Mouse (Mus musculus) heart, embryonic 11.5 days (tissue): ENCODE measurements around the gene Unc45b. TPM values are rescaled to one million over a fixed set of nuclear protein-coding genes. Genes with fewer than 3 reads are reported as not detected.

Source experiments
- ATAC-seq: fragments of 200-750 bp; cut with Nextera tagmentation; replicated peaks from 2 replicates; pipeline ENCODE4 v1.8.0; 2017; ENCODE audit warnings: moderate library complexity; ENCODE audit not compliant: insufficient number of reproducible peaks, low FRiP score, low TSS enrichment
- H3K27ac ChIP-seq: fragments of 300-500 bp; sonication (generic); 2 replicates; pipeline ENCODE4 v1.5.1; 2014; ENCODE audit warnings: mild to moderate bottlenecking, low read depth, low read length
- H3K27me3 ChIP-seq: fragments of 300-500 bp; sonication (generic); 2 replicates; pipeline ENCODE4 v1.6.1; 2014; ENCODE audit warnings: mild to moderate bottlenecking, low read length, mixed read lengths; ENCODE audit not compliant: control insufficient read depth, insufficient read depth
- H3K36me3 ChIP-seq: fragments of 300-500 bp; sonication (generic); 2 replicates; pipeline ENCODE4 v1.6.1; 2014; ENCODE audit warnings: mild to moderate bottlenecking, low read length, moderate library complexity, mixed read lengths; ENCODE audit not compliant: control insufficient read depth, insufficient read depth
- H3K4me1 ChIP-seq: fragments of 300-500 bp; sonication (generic); 2 replicates; pipeline ENCODE4 v1.6.1; 2014; ENCODE audit warnings: low read length; ENCODE audit not compliant: control insufficient read depth, insufficient read depth
- H3K4me2 ChIP-seq: fragments of 300-500 bp; sonication (generic); 2 replicates; pipeline ENCODE4 v1.6.1; 2014; ENCODE audit warnings: mild to moderate bottlenecking, moderate library complexity
- H3K4me3 ChIP-seq: fragments of 300-500 bp; sonication (generic); 2 replicates; pipeline ENCODE4 v1.5.1; 2014; ENCODE audit warnings: low read depth, low read length
- H3K9ac ChIP-seq: fragments of 300-500 bp; sonication (generic); 2 replicates; pipeline ENCODE4 v1.6.1; 2014; ENCODE audit warnings: mild to moderate bottlenecking, low read depth, low read length, moderate library complexity
- H3K9me3 ChIP-seq: fragments of 300-500 bp; sonication (generic); replicated peaks from 2 replicates; pipeline ENCODE4 v1.6.1; 2016; ENCODE audit warnings: low read length; ENCODE audit not compliant: control insufficient read depth
- WGBS: fragments of 180-500 bp; shearing (Covaris S2); extraction: QIAGEN DNeasy Blood & Tissue Kit; methylation state at CpG from one replicate; pipeline ENCODE4 v1.1.7; 2014; ENCODE audit not compliant: insufficient replicate concordance; 5-methylcytosine and 5-hydroxymethylcytosine counted together
- polyA plus RNA-seq: library from polyadenylated mRNA; unstranded; fragments of >200 nt; fragmentation: Nextera tagmentation; extraction: Ambion mirVana; gene quantifications from 2 replicates; pipeline ENCODE4 v1.2.1, GENCODE M21; 2014

Unc45b gene
- polyA plus RNA-seq, 1 experiment from 2014 or later = 174 TPM

DNA sequence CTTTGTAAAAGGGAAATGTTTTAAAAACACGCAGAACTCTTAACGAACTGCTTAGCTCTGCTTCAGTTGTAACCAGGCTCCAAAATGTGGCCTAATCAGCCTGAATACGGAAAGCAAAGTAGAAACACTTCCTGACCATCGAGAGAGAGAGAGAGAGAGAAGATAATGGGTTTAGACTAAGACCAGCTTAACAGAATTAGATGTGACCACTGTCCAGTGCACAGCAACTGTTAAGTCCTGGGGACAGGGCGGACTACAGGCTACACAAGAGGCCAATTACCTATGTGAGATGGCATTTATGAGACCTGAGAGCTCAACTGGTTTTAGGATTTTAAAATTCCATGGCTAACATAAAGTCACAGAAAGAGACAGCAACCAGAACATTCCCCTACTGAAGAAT lies 42.4 kb upstream of the Unc45b start:
- Histone ChIP-seq H3K9me3 (no peaks in the 10 kb centered on the region), H3K9ac (no peak overlapping the region), H3K27me3 (no peaks in the 10 kb centered on the region), H3K36me3 (no peaks in the 10 kb centered on the region), H3K4me3 (no peak overlapping the region), H3K27ac (no peak overlapping the region), H3K4me1 (no peaks in the 10 kb centered on the region; the same call in 1 of the 2 replicates), H3K4me2 (no peak overlapping the region)
- no peak for ATAC-seq
- WGBS = 59% methylated on average over 5 of the region's 5 CpGs

DNA sequence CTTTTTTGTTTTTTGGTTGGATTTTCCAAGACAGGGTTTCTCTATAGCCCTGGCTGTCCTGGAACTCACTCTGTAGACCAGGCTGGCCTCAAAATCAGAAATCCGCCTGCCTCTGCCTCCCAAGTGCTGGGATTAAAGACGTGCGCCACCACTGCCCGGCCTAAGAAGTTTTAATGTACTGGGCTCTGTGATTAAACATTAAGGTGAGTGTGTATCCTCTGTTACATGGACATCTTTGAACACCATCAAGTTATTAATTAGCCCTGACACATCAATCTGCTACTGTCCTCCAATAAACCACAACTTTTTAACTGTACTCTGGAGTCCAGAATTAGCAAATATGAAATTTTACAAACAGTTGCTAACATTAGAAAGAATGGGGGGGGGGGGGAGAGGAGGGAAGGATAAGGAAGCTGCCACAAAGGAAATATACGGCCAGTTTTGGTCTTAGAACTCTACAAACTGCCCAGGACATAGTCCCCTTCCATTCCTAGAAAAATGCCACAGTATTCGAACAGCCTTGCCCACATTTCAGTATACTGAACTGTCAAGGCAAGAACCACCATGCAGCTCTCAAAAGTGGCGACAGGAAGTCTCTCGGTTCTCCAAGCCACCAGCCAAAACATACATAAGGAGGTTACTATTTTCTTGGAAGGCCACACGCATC lies 40.7 kb upstream of the Unc45b start:
- WGBS = 64% methylated on average over 9 of the region's 9 CpGs
- no peaks in the 10 kb centered on the region for H3K36me3 ChIP-seq
- H3K27ac ChIP-seq = no peak overlapping the region
- peak overlapping the region; percentile 82; the same call in 1 of the 2 replicates for H3K9ac ChIP-seq
- H3K4me1 ChIP-seq = no peaks in the 10 kb centered on the region; the same call in 1 of the 2 replicates
- H3K4me2 ChIP-seq = peak overlapping the region; percentile 86
- no peaks in the 10 kb centered on the region for H3K9me3 ChIP-seq
- no peak for ATAC-seq
- H3K4me3 ChIP-seq = peak overlapping the region; percentile 87
- H3K27me3 ChIP-seq = no peaks in the 10 kb centered on the region

DNA sequence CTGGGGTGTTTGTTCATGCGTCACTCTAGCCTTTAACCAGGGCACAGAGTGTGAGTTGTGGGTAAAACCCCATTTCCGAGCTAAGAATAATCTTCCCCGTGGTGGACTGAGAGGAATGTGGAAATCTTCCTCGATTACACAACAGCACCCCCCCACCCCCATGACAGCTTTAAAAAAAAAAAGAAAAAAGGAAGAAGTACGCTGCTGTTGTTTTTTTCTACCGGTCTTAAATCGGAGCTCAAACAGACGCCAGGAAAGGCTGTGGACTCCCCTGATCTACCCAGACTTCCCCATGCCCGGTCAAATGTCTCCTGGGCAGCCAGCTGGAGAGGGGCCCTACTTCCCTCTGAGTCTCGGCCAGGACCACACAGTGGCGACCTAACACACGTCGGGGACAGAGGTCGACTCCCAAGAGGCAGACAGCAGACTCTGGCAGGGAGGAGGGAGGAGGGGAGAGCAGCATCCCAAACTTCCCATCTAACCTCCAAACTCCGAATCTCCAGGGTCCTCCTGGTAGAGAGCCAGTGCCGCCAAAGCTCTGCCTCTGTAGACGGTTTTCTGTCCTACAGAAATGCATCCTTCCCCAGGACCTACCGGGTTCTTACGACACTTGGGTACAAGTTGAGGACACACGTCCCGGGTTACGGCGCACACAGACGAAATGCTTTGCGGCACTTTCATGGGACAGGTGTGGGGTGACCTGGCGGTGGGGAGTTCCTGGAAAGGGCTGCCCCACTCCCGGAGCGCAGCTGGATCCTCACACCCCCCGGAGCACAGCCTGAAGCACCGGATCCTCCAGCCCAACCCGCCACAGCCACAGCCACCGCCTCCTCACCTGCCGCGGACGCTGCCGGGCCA lies 39.9 kb upstream of the Unc45b start:
- H3K4me2 ChIP-seq = peak overlapping the region; percentile 86
- 0 out of 2 replicates have a peak overlapping the region, but pooled peaks have one; percentile 35 for H3K27ac ChIP-seq
- H3K9ac ChIP-seq = peak overlapping the region; percentile 82
- H3K36me3 ChIP-seq = no peaks in the 10 kb centered on the region
- ATAC-seq = peak; percentile 43
- H3K9me3 ChIP-seq = no peaks in the 10 kb centered on the region
- no peaks in the 10 kb centered on the region; the same call in none of the 2 replicates for H3K4me1 ChIP-seq
- WGBS = 2% methylated on average over 36 of the region's 36 CpGs
- peak overlapping the region; percentile 87 for H3K4me3 ChIP-seq
- H3K27me3 ChIP-seq = no peaks in the 10 kb centered on the region

DNA sequence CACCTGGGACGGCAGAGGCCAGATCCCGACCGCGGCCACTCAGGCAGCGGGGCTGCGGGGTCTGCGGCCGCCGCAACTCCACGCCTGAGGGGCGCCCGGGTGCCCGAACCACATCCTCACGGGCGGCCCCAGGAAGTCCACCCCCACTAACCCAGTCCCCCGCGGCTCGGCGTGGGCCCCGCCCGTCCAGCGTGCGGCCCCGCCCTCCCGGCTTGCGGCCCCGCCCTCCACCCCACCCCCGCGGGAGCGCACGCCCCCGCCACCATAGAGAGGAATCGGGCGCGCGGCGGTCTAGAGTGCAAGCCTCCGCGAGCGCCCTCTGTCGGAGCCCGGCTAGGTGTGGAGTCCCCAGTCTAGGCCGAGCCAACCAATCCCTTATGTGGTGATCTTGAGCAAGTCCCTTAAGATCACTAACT lies 39.3 kb upstream of the Unc45b start, which contains the start of gene Rffl:
Gene Rffl, minus strand, starts transcription at position 180 of the 416 bp plus-strand sequence.
- H3K36me3 ChIP-seq = no peaks in the 10 kb centered on the region
- WGBS = under 1% methylated on average over 34 of the region's 43 CpGs
- peak within 1 kb of the TSS; percentile 82 for H3K9ac ChIP-seq
- peak within 1 kb of the TSS; percentile 87 for H3K4me3 ChIP-seq
- 0 out of 2 replicates have a peak within 1 kb of the TSS, but pooled peaks have one; percentile 35 for H3K27ac ChIP-seq
- H3K9me3 ChIP-seq = no peaks in the 10 kb centered on the region
- no peaks in the 10 kb centered on the region; the same call in none of the 2 replicates for H3K4me1 ChIP-seq
- H3K27me3 ChIP-seq = no peaks in the 10 kb centered on the region
- ATAC-seq = peak; percentile 94
- peak within 1 kb of the TSS; percentile 86 for H3K4me2 ChIP-seq

DNA sequence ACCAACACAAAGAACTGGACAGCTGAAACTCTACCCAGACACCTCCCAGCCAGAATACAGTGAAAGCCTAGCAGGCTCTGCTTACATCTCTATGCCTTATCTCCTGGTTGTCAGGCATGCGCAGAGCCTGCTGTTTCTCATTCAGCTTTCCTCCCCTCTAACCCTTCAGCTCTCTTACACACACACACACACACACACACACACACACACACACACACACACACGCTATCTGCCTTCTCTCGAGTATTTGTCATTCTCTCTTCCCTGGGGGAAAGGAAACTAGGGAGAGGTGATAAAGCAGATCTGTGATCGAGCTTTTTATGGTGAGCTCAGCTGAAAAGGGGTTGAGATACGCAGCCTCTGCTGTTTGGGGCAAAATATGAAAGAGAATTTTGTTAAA lies 35.4 kb upstream of the Unc45b start:
- Histone ChIP-seq H3K4me3 (no peak overlapping the region; the same call in 1 of the 2 replicates), H3K27ac (no peak overlapping the region), H3K9ac (0 out of 2 replicates have a peak overlapping the region, but pooled peaks have one; percentile 43), H3K36me3 (no peaks in the 10 kb centered on the region; the same call in 1 of the 2 replicates), H3K4me1 (no peaks in the 10 kb centered on the region; the same call in 1 of the 2 replicates), H3K4me2 (peak overlapping the region; percentile 39), H3K27me3 (no peaks in the 10 kb centered on the region), H3K9me3 (no peaks in the 10 kb centered on the region)
- ATAC-seq = no peak
- 24% methylated on average over 5 of the region's 5 CpGs for whole genome bisulfite sequencing

DNA sequence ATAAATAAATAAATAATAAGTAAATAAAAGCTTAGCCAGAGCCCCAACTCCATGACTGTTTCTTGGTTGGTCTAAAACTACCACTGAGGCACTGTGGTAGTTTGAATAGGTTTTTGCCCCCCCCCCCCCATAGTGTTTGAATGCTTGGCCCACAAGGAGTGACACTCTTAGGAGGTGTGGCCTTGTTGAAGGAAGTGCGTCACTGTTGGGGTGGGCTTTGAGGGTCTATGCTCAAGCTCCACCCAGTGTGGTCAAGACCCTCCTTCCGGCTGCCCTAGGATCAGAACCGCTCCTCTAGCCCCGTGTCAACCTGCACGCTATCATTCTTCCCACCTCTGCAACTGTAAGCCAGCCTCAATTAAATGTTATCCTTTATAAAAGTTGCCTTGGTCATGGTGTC lies 34.7 kb upstream of the Unc45b start:
- H3K9ac ChIP-seq = no peak overlapping the region
- no peaks in the 10 kb centered on the region for H3K9me3 ChIP-seq
- no peaks in the 10 kb centered on the region for H3K27me3 ChIP-seq
- WGBS = 84% methylated on average over 5 of the region's 5 CpGs
- no peak for ATAC-seq
- no peak overlapping the region for H3K4me2 ChIP-seq
- no peak overlapping the region for H3K27ac ChIP-seq
- no peaks in the 10 kb centered on the region; the same call in 1 of the 2 replicates for H3K4me1 ChIP-seq
- H3K36me3 ChIP-seq = no peaks in the 10 kb centered on the region; the same call in 1 of the 2 replicates
- H3K4me3 ChIP-seq = no peak overlapping the region

DNA sequence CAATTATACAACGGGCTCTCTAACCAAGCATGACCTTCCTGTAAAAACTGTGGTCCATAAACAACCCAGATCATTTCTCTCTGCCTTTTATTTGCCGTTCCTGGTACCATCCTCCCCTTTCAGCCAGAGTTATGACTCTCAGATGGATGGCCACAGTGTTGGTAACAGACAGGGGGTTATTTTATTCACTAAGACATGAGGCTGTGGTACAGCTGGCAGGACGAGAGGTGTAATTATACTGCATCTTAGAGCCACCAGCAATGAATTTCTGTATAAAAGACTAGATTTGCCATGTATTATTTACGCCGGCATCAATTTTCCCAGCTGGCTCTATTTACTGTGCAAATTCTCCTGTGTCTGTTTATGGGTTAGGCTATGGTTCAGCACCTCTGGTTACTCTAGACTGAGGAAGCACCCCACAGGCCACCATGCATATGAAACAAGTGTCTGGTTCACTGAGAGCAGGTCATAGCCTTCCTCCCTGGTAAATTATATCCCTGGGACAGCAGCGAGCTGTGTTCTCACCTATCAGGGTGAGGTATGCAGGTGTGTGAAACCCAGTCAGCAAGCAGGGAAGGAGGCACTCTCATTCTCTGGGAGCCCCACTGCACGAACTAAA lies 32.5 kb upstream of the Unc45b start:
- ATAC-seq = no peak
- H3K4me2 ChIP-seq = no peak overlapping the region
- no peaks in the 10 kb centered on the region for H3K9me3 ChIP-seq
- no peaks in the 10 kb centered on the region for H3K27me3 ChIP-seq
- H3K4me3 ChIP-seq = no peak overlapping the region
- no peaks in the 10 kb centered on the region; the same call in 1 of the 2 replicates for H3K4me1 ChIP-seq
- H3K9ac ChIP-seq = no peak overlapping the region
- no peak overlapping the region for H3K27ac ChIP-seq
- 79% methylated on average over 7 of the region's 7 CpGs for WGBS
- H3K36me3 ChIP-seq = no peaks in the 10 kb centered on the region; the same call in 1 of the 2 replicates

DNA sequence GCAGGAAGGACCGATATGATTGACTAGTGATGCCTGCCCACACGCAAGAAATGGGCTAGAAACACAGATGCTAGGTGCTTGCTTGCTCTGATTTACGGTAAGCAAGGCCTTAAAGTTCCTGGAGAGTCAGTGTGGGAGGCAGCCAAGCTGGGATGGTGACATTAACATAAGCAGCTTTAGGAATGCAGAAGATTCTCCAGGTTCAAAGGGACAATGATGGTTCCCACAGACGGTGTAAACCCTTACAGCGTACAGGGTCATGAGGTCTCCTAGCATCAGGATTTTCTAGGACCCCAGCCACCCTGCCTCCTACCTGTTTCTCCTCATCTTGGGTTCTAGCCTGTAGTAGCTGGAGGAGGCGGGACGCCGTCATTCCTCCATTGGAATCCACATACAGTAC lies 27.2 kb upstream of the Unc45b start:
- Histone ChIP-seq H3K36me3 (no peaks in the 10 kb centered on the region; the same call in 1 of the 2 replicates), H3K4me1 (no peaks in the 10 kb centered on the region), H3K9ac (no peak overlapping the region), H3K27ac (no peak overlapping the region), H3K27me3 (no peaks in the 10 kb centered on the region), H3K4me3 (no peak overlapping the region), H3K4me2 (no peak overlapping the region), H3K9me3 (no peaks in the 10 kb centered on the region)
- WGBS = 63% methylated on average over 8 of the region's 8 CpGs
- no peak for ATAC-seq
